Mouse (Mus musculus) forebrain, postnatal 0 days (tissue): ENCODE results near the gene Lpcat3. TPM values are rescaled to one million over a fixed set of nuclear protein-coding genes. Genes with fewer than 3 reads are reported as not detected.

ENCODE experiments used
- ATAC-seq: fragments of 200-750 bp; cut with Nextera tagmentation; 2 replicates; pipeline ENCODE4 v1.8.0; 2017; ENCODE audit warnings: mild to moderate bottlenecking, moderate library complexity
- DNase-seq: peaks from one replicate; pipeline ENCODE4 v3.0.0-alpha.2; 2015
- H3K27ac ChIP-seq: fragments of 300-500 bp; sonication (generic); 2 replicates; pipeline ENCODE4 v1.5.1; 2014; ENCODE audit warnings: low read depth, mild to moderate bottlenecking, antibody characterized with exemption, low read length, moderate library complexity, mixed read lengths
- H3K27me3 ChIP-seq: fragments of 300-500 bp; sonication (generic); 2 replicates; pipeline ENCODE4 v1.6.1; 2014; ENCODE audit warnings: mild to moderate bottlenecking, low read length, mixed read lengths; ENCODE audit not compliant: insufficient read depth
- H3K36me3 ChIP-seq: fragments of 300-500 bp; sonication (generic); 2 replicates; pipeline ENCODE4 v1.6.1; 2014; ENCODE audit warnings: mild to moderate bottlenecking, moderate library complexity; ENCODE audit not compliant: insufficient read depth
- H3K4me1 ChIP-seq: fragments of 300-500 bp; sonication (generic); 2 replicates; pipeline ENCODE4 v1.6.1; 2014; ENCODE audit warnings: antibody characterized with exemption; ENCODE audit not compliant: insufficient read depth
- H3K4me2 ChIP-seq: fragments of 300-500 bp; sonication (generic); 2 replicates; pipeline ENCODE4 v1.6.1; 2014; ENCODE audit warnings: low read depth, mild to moderate bottlenecking, moderate library complexity
- H3K4me3 ChIP-seq: fragments of 300-500 bp; sonication (generic); 2 replicates; pipeline ENCODE4 v1.5.1; 2014; ENCODE audit warnings: low read depth, low read length, mixed read lengths
- H3K9ac ChIP-seq: fragments of 300-500 bp; sonication (generic); 2 replicates; pipeline ENCODE4 v1.6.1; 2014; ENCODE audit warnings: mild to moderate bottlenecking
- H3K9me3 ChIP-seq: fragments of 300-500 bp; sonication (generic); 2 replicates; pipeline ENCODE4 v1.6.1; 2016; ENCODE audit warnings: low read length
- CTCF ChIP-seq: sonication (generic); IDR thresholded peaks from 2 replicates; pipeline ENCODE4 v1.5.1; 2016; ENCODE audit warnings: antibody characterized with exemption, control low read depth, low read depth
- WGBS: fragments of 180-500 bp; shearing (Covaris S2); extraction: QIAGEN DNeasy Blood & Tissue Kit; methylation state at CpG from one replicate; pipeline ENCODE4 v1.1.7; 2014; 5-methylcytosine and 5-hydroxymethylcytosine counted together
- polyA plus RNA-seq: library from polyadenylated mRNA; unstranded; fragments of >200 nt; fragmentation: Nextera tagmentation; extraction: Ambion mirVana; gene quantifications from 2 replicates; pipeline ENCODE4 v1.2.1, GENCODE M21; 2015
- total RNA-seq: library from RNA; depleted of rRNA; stranded (reverse); fragments of >200 nt; gene quantifications from 2 replicates; pipeline ENCODE4 v1.2.3, GENCODE M21; 2014

The Lpcat3 gene
- total and polyA plus RNA-seq, 2 experiments from 2014 or later = 35.6 to 41.3 TPM

GRCm38 (mm10) chr6:124640997-124641396, 21.8 kb upstream of the Lpcat3 start:
- Histone ChIP-seq H3K27ac (no peak overlapping the region), H3K36me3 (no peaks in the 10 kb centered on the region), H3K9me3 (no peaks in the 10 kb centered on the region), H3K27me3 (no peaks in the 10 kb centered on the region), H3K4me1 (no peaks in the 10 kb centered on the region), H3K9ac (no peak overlapping the region), H3K4me3 (no peak overlapping the region), H3K4me2 (no peak overlapping the region)
- TF ChIP-seq CTCF = peak; percentile 58
- ATAC-seq (no peak), DNase-seq (peak; percentile 16)
- WGBS = 38% methylated on average over 8 of the region's 8 CpGs

- Histone ChIP-seq H3K9ac (no peak overlapping the region), H3K4me1 (no peaks in the 10 kb centered on the region), H3K4me3 (no peak overlapping the region), H3K27me3 (no peaks in the 10 kb centered on the region), H3K27ac (no peak overlapping the region), H3K9me3 (no peaks in the 10 kb centered on the region), H3K4me2 (no peak overlapping the region), H3K36me3 (no peaks in the 10 kb centered on the region)
- 88% methylated on average over 1 of the region's 1 CpGs for WGBS
- no peak for DNase-seq
- no peak for TF ChIP-seq CTCF
- ATAC-seq = no peak
Measured at GRCm38 (mm10) chr6:124646394-124646793, 16.4 kb upstream of the Lpcat3 start.

DNA sequence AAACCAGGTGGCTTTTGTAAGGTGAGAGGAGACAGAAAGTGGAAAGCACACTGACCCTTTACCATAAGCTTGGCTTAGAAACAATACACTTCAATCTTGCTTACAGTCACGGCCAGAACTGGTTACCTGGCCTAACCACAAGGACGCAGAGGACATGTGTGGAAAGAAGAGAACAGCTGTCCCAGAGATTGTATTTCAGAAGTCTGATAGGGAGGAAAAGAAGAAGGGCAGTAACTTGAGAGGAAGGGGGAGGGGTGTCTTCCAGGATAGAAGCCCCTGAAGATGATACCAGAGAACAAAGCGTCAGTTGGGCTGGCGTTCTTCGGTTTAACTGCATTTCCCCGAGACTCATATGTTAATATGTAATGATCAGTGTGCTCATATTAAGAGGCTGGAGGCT, 6.9 kb upstream of the Lpcat3 start:
- Histone ChIP-seq H3K4me2 (no peak overlapping the region), H3K9me3 (peaks cover 6% of the 10 kb centered on the region; the same call in 1 of the 2 replicates), H3K36me3 (no peaks in the 10 kb centered on the region), H3K4me3 (no peak overlapping the region), H3K27ac (no peak overlapping the region), H3K27me3 (no peaks in the 10 kb centered on the region), H3K4me1 (no peaks in the 10 kb centered on the region), H3K9ac (no peak overlapping the region)
- 84% methylated on average over 6 of the region's 6 CpGs for WGBS
- ATAC-seq (no peak), DNase-seq (no peak)
- no peak for TF ChIP-seq CTCF

GRCm38 (mm10) chr6:124658067-124658466, 4.8 kb upstream of the Lpcat3 start:
- H3K9me3 ChIP-seq = peaks cover 5% of the 10 kb centered on the region; the same call in 1 of the 2 replicates
- H3K27me3 ChIP-seq = no peaks in the 10 kb centered on the region
- H3K9ac ChIP-seq = no peak overlapping the region
- no peak overlapping the region for H3K4me3 ChIP-seq
- no peak overlapping the region for H3K27ac ChIP-seq
- TF ChIP-seq CTCF = no peak
- H3K4me1 ChIP-seq = 0 out of 2 replicates have a peak, but pooled peaks cover 4% of the 10 kb centered on the region
- WGBS = 91% methylated on average over 2 of the region's 2 CpGs
- no peaks in the 10 kb centered on the region for H3K36me3 ChIP-seq
- no peak for DNase-seq
- no peak for ATAC-seq
- no peak overlapping the region for H3K4me2 ChIP-seq

- H3K9ac ChIP-seq = no peak overlapping the region
- TF ChIP-seq CTCF = no peak
- H3K4me1 ChIP-seq = 0 out of 2 replicates have a peak, but pooled peaks cover 4% of the 10 kb centered on the region
- ATAC-seq (no peak), DNase-seq (no peak)
- no peaks in the 10 kb centered on the region for H3K9me3 ChIP-seq
- H3K4me2 ChIP-seq = no peak overlapping the region
- WGBS = 91% methylated on average over 4 of the region's 4 CpGs
- no peak overlapping the region for H3K27ac ChIP-seq
- H3K27me3 ChIP-seq = no peaks in the 10 kb centered on the region
- H3K4me3 ChIP-seq = no peak overlapping the region
- H3K36me3 ChIP-seq = no peaks in the 10 kb centered on the region
Measured at GRCm38 (mm10) chr6:124661156-124661806, 1.5 kb upstream of the Lpcat3 start.

DNA sequence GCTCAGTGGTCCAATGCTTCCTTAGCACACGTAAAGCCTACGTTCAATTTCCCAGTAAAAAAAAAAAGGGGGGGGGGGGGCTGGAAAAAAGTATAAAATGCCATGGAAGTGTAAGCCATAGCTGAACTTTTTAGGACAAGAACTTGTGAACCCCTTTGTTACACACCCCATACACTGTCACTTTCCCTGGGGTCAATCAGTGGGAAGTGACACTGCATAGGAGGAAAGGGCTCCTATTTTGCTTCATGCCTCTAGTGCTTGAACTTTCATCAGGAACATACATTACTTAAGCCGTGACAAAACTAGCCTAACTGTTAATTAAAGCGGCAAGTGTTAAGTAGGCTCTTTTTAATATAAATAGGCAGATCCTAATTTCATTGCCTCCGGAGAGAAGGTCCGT, 832 bp upstream of the Lpcat3 start:
- Histone ChIP-seq H3K27me3 (no peaks in the 10 kb centered on the region), H3K4me2 (peak overlapping the region; percentile 64), H3K36me3 (no peaks in the 10 kb centered on the region), H3K4me1 (0 out of 2 replicates have a peak, but pooled peaks cover 4% of the 10 kb centered on the region), H3K9ac (peak overlapping the region; percentile 47), H3K4me3 (peak overlapping the region; percentile 48), H3K9me3 (no peaks in the 10 kb centered on the region), H3K27ac (peak overlapping the region; percentile 62)
- DNase-seq (no peak), ATAC-seq (no peak)
- no peak for TF ChIP-seq CTCF
- WGBS = 19% methylated on average over 6 of the region's 6 CpGs

- Histone ChIP-seq H3K9me3 (no peaks in the 10 kb centered on the region), H3K4me3 (peak overlapping the region; percentile 48), H3K9ac (peak overlapping the region; percentile 47), H3K4me2 (peak overlapping the region; percentile 64), H3K27ac (peak overlapping the region; percentile 62), H3K36me3 (no peaks in the 10 kb centered on the region), H3K4me1 (0 out of 2 replicates have a peak, but pooled peaks cover 4% of the 10 kb centered on the region), H3K27me3 (no peaks in the 10 kb centered on the region)
- WGBS = 21% methylated on average over 13 of the region's 13 CpGs
- ATAC-seq = no peak
- TF ChIP-seq CTCF = no peak
- no peak for DNase-seq
Measured at GRCm38 (mm10) chr6:124663424-124663795, 583 bp downstream of the Lpcat3 start.
